Mouse (Mus musculus) neural tube, embryonic 14.5 days (tissue): ENCODE results near the gene Mgll. TPM values are rescaled to one million over a fixed set of nuclear protein-coding genes. Genes with fewer than 3 reads are reported as not detected.

ENCODE experiments used
- ATAC-seq: fragments of 200-750 bp; cut with Nextera tagmentation; 2 replicates; pipeline ENCODE4 v1.8.0; 2017; ENCODE audit warnings: low read depth, mild to moderate bottlenecking, moderate TSS enrichment, moderate library complexity
- H3K27ac ChIP-seq: fragments of 300-500 bp; sonication (generic); 2 replicates; pipeline ENCODE4 v1.5.1; 2014; ENCODE audit warnings: low read depth, mild to moderate bottlenecking, control low read depth, low read length, moderate library complexity, mixed read lengths
- H3K27me3 ChIP-seq: fragments of 300-500 bp; sonication (generic); 2 replicates; pipeline ENCODE4 v1.6.1; 2014; ENCODE audit warnings: low read length; ENCODE audit not compliant: control insufficient read depth, insufficient read depth
- H3K36me3 ChIP-seq: fragments of 300-500 bp; sonication (generic); 2 replicates; pipeline ENCODE4 v1.6.1; 2014; ENCODE audit warnings: low read length, mixed read lengths; ENCODE audit not compliant: control insufficient read depth, insufficient read depth
- H3K4me1 ChIP-seq: fragments of 300-500 bp; sonication (generic); 2 replicates; pipeline ENCODE4 v1.6.1; 2014; ENCODE audit warnings: low read length; ENCODE audit not compliant: control insufficient read depth, insufficient read depth
- H3K4me2 ChIP-seq: fragments of 300-500 bp; sonication (generic); 2 replicates; pipeline ENCODE4 v1.6.1; 2014; ENCODE audit warnings: mild to moderate bottlenecking, low read depth, low read length, control low read depth
- H3K4me3 ChIP-seq: fragments of 300-500 bp; sonication (generic); 2 replicates; pipeline ENCODE4 v1.5.1; 2014; ENCODE audit warnings: low read depth, low read length, control low read depth, mixed read lengths
- H3K9ac ChIP-seq: fragments of 300-500 bp; sonication (generic); replicated peaks from 2 replicates; pipeline ENCODE4 v1.6.1; 2014; ENCODE audit warnings: low read depth, mild to moderate bottlenecking, control low read depth, low read length, mixed read lengths
- H3K9me3 ChIP-seq: fragments of 300-500 bp; sonication (generic); 2 replicates; pipeline ENCODE4 v1.6.1; 2016; ENCODE audit warnings: low read length; ENCODE audit not compliant: control insufficient read depth
- WGBS: fragments of 180-500 bp; shearing (Covaris S2); extraction: QIAGEN DNeasy Blood & Tissue Kit; methylation state at CpG from one replicate; pipeline ENCODE4 v1.1.7; 2014; 5-methylcytosine and 5-hydroxymethylcytosine counted together
- polyA plus RNA-seq: library from polyadenylated mRNA; unstranded; fragments of >200 nt; fragmentation: Nextera tagmentation; extraction: Ambion mirVana; gene quantifications from 2 replicates; pipeline ENCODE4 v1.2.1, GENCODE M21; 2014

Gene Mgll
- polyA plus RNA-seq, 1 experiment from 2014 or later = 73.4 TPM

DNA sequence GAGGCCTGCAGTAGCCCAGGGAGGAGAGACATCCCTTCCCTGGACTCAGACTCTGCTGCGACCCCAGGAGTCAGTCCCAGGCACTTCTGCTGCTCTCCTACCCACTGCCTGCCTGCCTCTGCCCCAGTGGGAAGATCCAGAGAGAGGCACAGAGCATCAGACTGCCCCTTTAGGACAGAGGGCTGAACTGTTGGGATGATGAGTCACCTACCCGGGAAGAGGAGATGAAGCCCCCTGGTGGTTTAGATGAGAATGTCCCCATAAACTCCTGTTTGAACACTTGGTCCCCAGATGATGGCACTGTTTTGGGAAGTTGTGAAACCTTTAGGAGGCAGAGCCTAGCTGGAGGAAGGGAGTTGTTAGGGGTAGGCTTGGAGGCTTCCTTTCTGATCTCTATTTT, 136.7 kb downstream of the Mgll start:
- Histone ChIP-seq H3K9me3 (no peaks in the 10 kb centered on the region), H3K4me2 (no peak overlapping the region), H3K27me3 (no peaks in the 10 kb centered on the region), H3K9ac (no peak overlapping the region), H3K36me3 (peaks cover 68% of the 10 kb centered on the region), H3K4me1 (0 out of 2 replicates have a peak, but pooled peaks cover under 1% of the 10 kb centered on the region), H3K4me3 (no peak overlapping the region), H3K27ac (no peak overlapping the region)
- WGBS = 14% methylated on average over 2 of the region's 2 CpGs
- no peak for ATAC-seq

DNA sequence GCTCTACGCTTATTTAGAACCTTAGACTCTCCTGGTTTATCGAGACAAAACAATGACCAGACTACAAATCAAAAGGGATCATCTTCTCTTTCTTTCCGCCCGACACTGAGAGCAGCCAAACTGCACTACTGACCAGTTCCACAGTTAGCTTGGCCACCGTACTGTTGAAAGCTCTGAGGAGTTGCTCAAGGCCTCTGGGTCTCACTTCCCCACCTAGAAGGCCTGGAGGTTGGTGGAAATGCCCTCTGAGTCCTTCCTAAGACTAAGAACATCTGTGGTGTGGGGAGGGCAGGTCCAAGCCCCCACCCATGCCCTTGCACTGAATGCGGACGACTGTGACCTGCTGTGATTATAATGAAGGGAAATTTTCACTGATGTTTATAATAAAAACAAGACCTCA, 141.5 kb downstream of the Mgll start:
- ATAC-seq = no peak
- no peak overlapping the region for H3K4me2 ChIP-seq
- H3K9me3 ChIP-seq = no peaks in the 10 kb centered on the region
- peaks cover 14% of the 10 kb centered on the region; the same call in 1 of the 2 replicates for H3K4me1 ChIP-seq
- WGBS = 86% methylated on average over 7 of the region's 7 CpGs
- H3K27ac ChIP-seq = no peak overlapping the region
- H3K4me3 ChIP-seq = no peak overlapping the region
- no peak overlapping the region for H3K9ac ChIP-seq
- H3K36me3 ChIP-seq = peaks cover 43% of the 10 kb centered on the region
- H3K27me3 ChIP-seq = no peaks in the 10 kb centered on the region

DNA sequence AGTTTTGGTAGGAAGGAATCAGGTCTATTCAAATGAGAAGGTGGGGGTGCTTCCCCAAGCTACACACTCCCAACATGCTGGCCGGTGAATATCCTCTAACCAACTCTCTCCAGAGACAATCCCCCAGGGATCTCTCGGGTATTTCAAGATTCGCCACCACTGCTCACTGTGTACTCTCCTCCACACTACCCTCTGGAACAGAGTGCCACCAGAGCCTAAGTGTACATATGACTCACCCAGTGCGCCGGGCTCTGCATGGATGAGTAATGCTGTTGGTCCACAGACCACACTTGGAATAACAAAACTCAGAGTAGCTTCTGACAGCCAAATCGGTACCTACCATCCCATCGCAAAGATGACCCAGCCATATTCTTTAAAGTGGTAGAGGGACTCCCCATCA, 145.2 kb downstream of the Mgll start:
- Histone ChIP-seq H3K4me2 (no peak overlapping the region), H3K9me3 (no peaks in the 10 kb centered on the region), H3K4me3 (no peak overlapping the region), H3K4me1 (peaks cover 27% of the 10 kb centered on the region), H3K9ac (no peak overlapping the region), H3K27ac (no peak overlapping the region), H3K36me3 (peaks cover 9% of the 10 kb centered on the region; the same call in 1 of the 2 replicates), H3K27me3 (no peaks in the 10 kb centered on the region)
- ATAC-seq = no peak
- WGBS = 79% methylated on average over 7 of the region's 7 CpGs

DNA sequence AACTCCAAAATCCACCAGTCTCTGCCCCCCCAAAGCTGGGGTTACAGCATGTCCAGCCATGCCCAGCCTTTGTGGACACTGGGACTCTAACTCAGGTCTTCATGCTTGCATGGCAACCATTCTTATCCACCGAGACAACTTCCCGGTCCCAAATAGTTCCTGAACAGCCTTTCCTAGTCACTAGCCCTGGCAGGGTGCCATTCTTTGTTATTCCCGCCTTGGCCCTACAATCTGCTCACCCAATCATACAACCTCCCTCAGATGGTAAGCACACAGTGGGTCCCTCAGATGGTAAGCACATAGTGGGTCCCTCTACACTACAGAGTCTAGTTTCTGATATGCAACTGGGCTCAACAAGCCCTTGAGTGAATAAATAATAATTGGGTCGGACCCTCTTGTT, 146.4 kb downstream of the Mgll start:
- peak overlapping the region; percentile 7; the same call in 1 of the 2 replicates for H3K4me2 ChIP-seq
- peaks cover 27% of the 10 kb centered on the region for H3K4me1 ChIP-seq
- no peak overlapping the region for H3K4me3 ChIP-seq
- no peaks in the 10 kb centered on the region for H3K9me3 ChIP-seq
- no peaks in the 10 kb centered on the region for H3K27me3 ChIP-seq
- WGBS = 29% methylated on average over 4 of the region's 4 CpGs
- no peak overlapping the region for H3K9ac ChIP-seq
- H3K36me3 ChIP-seq = no peaks in the 10 kb centered on the region
- H3K27ac ChIP-seq = peak overlapping the region; percentile 70
- no peak for ATAC-seq

DNA sequence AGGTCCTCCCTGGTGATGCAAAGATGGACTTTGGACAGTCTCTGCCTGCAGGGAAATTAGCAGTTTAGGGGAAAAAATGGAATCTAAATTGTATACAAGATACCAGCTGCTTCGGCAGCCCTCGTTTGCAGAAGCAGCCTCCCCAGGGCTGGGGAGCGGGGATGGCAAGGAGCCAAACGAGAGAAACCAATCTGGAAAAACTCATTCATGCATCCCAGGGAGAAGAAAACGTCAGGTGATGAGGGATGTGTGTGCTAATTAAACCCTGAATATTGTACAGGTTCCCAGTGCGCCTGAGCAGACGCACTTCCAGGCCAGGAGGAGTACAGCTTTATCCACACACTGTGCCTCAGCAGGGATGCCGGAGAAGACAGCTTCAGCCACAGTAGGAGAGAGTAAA, 147.3 kb downstream of the Mgll start:
- no peaks in the 10 kb centered on the region for H3K9me3 ChIP-seq
- H3K36me3 ChIP-seq = no peaks in the 10 kb centered on the region
- H3K4me1 ChIP-seq = peaks cover 25% of the 10 kb centered on the region
- 19% methylated on average over 8 of the region's 8 CpGs for WGBS
- peak overlapping the region; percentile 93 for H3K4me2 ChIP-seq
- 0 out of 2 replicates have a peak, but pooled peaks have one; percentile 22 for ATAC-seq
- H3K27me3 ChIP-seq = no peaks in the 10 kb centered on the region
- H3K9ac ChIP-seq = 0 out of 2 replicates have a peak overlapping the region, but pooled peaks have one; percentile 32
- H3K27ac ChIP-seq = peak overlapping the region; percentile 70
- peak overlapping the region; percentile 79 for H3K4me3 ChIP-seq

DNA sequence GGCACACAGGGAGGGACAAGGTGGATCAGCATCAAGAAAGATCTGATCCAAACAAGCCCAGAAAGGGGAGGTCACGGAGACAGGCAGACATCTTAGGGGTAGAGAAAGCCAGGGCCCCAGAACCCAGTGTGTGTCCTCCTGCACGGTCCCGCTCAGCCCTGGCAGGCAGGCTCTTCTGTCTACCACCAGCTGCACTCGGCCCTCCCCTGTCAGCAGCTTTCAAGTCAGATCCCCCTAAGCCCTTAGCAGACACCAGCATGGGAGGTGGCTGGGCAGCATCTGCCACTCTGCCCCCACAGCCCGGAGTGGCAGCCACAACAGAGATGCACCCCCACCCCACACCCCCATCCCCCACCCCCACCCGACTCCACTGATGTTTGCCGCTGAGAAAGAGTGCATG, 148.6 kb downstream of the Mgll start:
- Histone ChIP-seq H3K9me3 (no peaks in the 10 kb centered on the region), H3K4me1 (peaks cover 25% of the 10 kb centered on the region), H3K27ac (peak overlapping the region; percentile 95), H3K36me3 (no peaks in the 10 kb centered on the region), H3K9ac (peak overlapping the region; percentile 99), H3K27me3 (no peaks in the 10 kb centered on the region), H3K4me3 (peak overlapping the region; percentile 79), H3K4me2 (peak overlapping the region; percentile 93)
- WGBS = 15% methylated on average over 7 of the region's 7 CpGs
- ATAC-seq = peak; percentile 26; the same call in 1 of the 2 replicates

DNA sequence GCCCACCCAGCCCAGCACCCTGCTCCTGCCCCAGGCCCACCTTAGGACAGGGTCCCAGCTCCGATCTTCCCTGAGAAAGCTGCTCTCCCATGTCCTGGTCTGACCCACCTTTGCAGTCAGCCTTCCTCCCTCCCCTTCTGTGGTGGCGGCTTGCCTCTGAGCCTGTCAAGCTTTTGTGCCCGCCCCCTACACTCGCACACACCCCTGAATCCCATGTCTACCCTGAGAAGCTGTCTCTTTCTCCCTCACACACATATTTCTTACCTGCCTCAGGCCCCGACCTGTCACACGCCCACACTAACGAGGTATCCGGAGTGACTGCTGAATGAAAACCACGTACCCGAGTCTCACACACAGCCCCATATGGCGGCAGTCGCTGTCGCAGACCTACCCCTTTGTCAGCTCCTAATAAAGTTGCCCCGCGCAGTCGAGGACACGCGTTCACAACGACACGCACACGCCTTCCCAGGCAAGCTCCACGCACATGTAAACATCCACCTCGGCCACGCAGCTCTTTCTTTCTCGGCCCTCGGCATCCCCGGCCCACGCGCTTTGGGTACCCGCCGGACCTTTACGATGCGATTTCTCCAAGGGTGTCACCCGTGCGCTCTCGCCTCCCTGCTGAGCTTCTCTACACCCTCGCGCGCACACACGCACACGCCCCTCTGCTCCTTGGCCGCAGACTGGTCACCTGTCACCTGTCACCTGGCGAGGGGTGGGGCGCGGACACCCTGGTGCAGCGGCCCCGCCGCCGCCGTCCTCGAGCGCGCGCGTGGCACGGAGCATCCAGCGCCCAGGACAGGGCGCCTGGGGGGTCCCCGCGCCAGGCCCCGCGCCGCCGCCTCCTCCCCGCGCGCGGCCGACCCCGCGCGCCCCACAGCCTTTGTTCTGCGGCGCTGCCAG, 150.0 kb downstream of the Mgll start:
- WGBS = 2% methylated on average over 42 of the region's 74 CpGs

DNA sequence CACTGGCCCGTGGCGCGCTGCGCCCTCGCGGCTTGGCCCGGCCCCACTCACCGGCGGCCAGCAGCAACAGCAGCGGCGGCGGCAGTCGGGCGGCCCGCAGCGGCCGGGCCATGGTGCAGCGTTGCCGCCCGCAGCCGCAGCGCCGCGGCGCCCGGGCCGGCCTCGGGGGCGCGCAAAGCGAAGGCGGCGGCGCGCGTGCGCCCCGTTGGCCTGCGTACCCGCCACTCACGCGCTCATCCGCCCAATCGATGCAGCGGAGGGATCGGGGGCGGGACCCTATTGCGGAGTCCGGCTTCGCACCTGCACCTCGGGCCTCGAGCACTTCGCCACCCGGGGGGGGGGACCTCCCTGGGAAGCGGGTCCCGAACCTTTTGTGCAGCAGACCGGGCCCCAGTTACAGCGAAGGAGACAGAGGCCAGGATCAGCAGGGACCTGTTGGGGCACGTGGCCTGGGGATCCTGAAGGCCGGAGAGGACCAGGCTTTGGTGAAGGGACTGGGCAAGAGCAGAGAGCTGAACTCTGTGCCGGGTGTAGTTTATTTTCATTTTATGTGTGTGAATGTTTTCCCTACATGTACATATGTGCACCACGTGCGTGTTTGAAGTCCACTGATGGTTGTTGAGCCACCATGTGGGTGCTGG, 150.8 kb downstream of the Mgll start, which contains the start of gene Podxl2:
Podxl2 (minus strand) TSS at position 177 of the 641 bp plus-strand sequence.
- Histone ChIP-seq H3K9me3 (no peaks in the 10 kb centered on the region), H3K4me3 (peak within 1 kb of the TSS; percentile 79), H3K27me3 (no peaks in the 10 kb centered on the region), H3K27ac (peak within 1 kb of the TSS; percentile 95), H3K36me3 (no peaks in the 10 kb centered on the region), H3K9ac (peak within 1 kb of the TSS; percentile 99), H3K4me1 (peaks cover 19% of the 10 kb centered on the region), H3K4me2 (peak within 1 kb of the TSS; percentile 93)
- peak; percentile 72 for ATAC-seq
- 5% methylated on average over 52 of the region's 63 CpGs for WGBS

More for the DNA sequence above, 150.0 kb downstream of the Mgll start:
- peak overlapping the region; percentile 99 for H3K9ac ChIP-seq
- H3K4me2 ChIP-seq = peak overlapping the region; percentile 93
- H3K4me1 ChIP-seq = peaks cover 23% of the 10 kb centered on the region
- ATAC-seq = peak; percentile 58
- H3K9me3 ChIP-seq = no peaks in the 10 kb centered on the region
- no peaks in the 10 kb centered on the region for H3K36me3 ChIP-seq
- peak overlapping the region; percentile 95 for H3K27ac ChIP-seq
- H3K4me3 ChIP-seq = peak overlapping the region; percentile 79
- H3K27me3 ChIP-seq = no peaks in the 10 kb centered on the region
